Mouse (Mus musculus) G1E-ER4 (cell line): ENCODE measurements around the gene Kctd17. TPM values are rescaled to one million over a fixed set of nuclear protein-coding genes. Genes with fewer than 3 reads are reported as not detected.

Source experiments
- GATA1 ChIP-seq: IDR thresholded peaks from one replicate; pipeline ENCODE4 v1.8.0; 2012; ENCODE audit warnings: low read length, inconsistent platforms
- polyA plus RNA-seq: library from polyadenylated mRNA; stranded (reverse); fragments of >175 nt; gene quantifications from 2 replicates; pipeline ENCODE4 v1.2.3, GENCODE M21; 2012

Kctd17 gene
- polyA plus RNA-seq = not detected in 2 replicates

DNA sequence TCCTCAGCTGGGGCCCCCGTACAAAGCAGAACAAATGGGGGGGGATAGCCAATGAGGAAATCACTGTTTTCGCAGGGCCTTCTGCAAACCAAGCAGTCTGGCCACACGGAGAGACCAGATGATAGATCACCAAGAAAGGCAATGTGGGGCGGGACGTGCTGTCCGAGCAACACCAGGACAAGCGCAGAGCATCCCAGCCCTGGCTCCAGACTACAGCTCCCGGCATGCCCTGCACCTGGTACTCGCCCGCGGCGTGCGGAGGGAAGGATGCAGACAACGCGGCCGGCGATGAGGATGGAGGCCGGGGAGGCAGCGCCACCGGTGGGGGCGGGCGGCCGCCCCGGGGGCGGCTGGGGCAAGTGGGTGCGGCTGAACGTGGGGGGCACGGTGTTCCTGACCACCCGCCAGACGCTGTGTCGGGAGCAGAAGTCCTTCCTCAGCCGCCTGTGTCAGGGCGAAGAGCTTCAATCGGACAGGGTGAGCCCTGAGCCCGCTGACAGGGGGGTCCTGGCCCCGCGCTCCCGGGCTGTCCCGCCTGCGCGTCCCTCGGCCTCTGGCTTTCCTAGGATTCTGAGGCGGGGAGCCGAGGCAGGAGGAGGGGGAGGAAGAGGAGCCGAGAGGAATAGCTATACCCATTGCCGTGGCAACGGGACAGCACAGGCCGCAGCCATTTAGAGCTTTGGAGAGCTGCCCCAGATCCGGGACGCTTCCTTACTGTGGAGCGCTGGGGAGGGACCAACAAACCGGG is at the start of gene Kctd17:
TSS of gene Kctd17 (plus strand) at position 174 of the 748 bp plus-strand sequence.
- TF ChIP-seq GATA1 = no peak

GRCm38 (mm10) chr15:78380208-78380607 is 48.2 kb upstream of the Kctd17 start:
- no peak for TF ChIP-seq GATA1

DNA sequence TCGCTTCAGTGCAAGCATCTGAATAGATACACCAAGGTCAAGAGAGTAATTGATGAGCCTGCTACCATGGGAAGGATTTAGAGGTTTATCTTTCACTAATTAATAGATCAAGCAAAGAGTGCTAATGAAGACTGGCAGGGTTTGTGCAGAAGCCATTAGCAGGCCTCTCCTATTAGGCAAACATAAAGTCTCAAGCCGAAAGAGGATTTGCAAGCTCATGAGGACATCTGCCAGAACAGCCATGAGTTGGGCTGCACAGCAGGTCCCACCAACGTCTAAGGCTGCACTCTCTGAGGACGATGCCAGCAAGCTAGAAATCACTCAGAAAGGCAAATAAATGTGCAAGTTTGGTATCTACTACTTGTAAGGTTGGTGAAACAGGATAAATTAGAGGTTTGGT is 47.6 kb upstream of the Kctd17 start:
- no peak for TF ChIP-seq GATA1

GRCm38 (mm10) chr15:78382115-78382514 is 46.2 kb upstream of the Kctd17 start:
- TF ChIP-seq GATA1 = no peak

DNA sequence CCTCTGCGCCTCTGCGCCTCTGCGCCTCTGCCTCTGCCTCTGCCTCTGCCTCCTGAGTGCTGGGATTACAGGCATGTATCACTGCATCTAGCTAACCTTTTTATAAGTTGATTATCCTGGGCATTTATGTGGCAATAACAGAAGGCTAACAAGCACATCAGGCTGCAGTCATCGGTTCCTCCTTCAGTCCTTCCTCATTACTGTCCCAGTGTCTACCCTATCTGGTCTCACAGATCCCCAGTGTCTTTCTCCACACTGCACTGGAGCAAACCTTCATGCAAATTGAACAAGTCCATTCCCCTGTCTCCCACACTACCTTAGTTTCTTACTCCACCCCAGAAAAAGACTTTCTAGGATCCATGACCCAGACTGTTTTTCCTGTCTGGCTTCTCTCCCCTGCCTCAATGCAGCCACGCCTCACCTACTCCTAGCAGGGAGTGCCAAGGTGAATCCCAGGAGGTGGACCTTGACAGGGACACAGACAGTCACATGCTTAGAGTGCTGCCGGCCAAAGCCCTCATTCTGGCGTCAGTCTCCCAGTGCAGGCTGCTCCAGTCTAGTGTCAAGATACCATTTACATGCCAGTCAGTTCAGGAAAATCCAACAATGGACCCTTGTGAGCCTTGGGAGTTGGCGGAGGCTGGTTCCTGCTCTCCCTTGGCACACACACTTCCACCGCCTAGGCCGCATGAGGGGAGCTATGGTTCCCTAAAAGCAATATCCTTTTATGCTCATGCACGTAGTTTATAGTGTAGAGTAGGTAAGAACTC is 44.7 kb upstream of the Kctd17 start:
- no peak for TF ChIP-seq GATA1

DNA sequence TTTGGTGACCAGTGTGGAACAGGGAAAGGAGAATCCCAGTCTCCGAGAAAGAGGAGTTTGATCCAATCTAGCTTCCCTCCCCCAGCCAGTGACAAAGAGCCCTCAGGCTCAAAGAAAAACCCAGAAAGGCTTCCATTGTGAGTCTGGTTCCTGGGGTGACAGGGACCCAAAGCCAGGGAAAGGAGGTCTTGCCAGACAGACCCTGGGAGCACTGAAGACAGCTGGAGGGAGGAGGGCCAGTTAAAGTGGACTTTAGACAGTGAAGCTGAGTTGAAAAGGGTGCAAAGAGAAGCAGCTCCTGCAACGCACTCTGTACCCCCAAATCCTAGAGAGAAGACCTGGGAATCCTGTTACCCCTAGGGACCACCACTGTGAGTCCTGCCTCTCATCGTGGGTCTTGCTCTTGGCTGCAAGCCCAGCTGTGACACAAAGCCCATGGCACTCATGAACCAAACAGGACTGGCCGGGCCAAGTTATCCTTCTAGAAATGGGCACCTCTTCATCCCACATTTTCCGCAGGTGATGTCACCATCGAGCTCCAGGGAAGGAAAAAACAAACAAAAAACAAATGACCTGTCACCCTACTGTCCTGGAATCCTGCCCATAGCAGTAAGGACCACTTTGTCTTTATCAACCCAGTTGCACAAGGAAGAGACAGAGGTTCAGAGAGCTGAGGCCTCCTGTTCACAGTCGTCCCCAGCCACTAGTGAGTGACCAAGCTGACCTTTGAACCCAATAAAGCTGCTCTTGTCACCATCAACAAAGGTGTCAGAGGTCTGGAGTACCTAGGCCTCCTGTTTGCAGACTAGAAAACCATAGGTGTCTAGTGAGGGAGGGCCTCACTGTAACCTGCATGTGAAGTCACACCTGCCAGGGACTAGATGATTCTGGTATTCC is 43.9 kb upstream of the Kctd17 start:
- no peak for TF ChIP-seq GATA1

GRCm38 (mm10) chr15:78385564-78385963 is 42.8 kb upstream of the Kctd17 start:
- no peak for TF ChIP-seq GATA1

DNA sequence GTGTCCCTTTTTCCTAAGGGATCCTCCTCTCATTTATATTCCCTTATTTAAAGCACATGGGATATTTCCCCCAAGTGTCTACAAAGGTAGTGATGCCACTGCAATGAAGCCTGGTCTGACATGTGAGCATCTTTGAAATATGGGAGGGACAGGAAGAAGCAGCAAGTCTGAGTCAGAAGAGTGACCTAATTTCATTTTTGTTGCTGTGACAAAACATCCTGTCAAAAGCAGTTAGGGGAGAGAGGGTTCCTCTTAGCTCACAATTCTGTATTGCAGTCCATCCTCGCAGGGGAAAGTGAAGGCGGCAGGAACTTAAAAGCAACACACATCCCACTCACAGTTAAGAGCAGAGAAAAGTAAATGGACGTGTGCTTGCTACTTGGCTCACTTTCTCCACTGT is 37.5 kb upstream of the Kctd17 start:
- no peak for TF ChIP-seq GATA1

DNA sequence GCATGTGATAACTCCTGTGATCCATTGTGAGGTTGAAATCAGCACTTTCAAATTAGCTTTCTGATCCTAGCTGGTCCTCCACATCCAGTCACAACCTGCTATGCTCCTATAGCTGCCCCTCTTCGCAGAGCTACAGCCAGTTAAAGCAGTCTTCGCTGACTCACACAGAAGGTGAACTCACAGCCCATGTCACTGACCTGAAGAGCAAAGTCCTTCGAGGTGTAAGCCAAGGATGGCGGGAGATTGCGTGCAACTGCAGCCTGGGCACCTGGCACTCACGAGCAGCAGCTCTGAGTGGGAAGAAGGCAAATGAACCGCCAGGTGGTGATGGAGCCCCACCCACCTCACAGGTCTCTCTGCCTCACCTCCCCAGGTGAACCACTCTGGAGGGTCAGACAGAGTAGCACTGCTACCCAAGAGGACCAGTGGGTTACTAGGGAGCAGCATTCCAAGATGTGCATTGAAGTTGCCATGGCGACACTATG is 32.8 kb upstream of the Kctd17 start, which contains the start of gene Tex33:
TSS of gene Tex33 (minus strand) at position 435 of the 485 bp plus-strand sequence.
- no peak for TF ChIP-seq GATA1

GRCm38 (mm10) chr15:78401345-78401744 is 27.0 kb upstream of the Kctd17 start:
- no peak for TF ChIP-seq GATA1

GRCm38 (mm10) chr15:78401921-78402320 is 26.4 kb upstream of the Kctd17 start:
- no peak for TF ChIP-seq GATA1

- TF ChIP-seq GATA1 = no peak
These were observed 25.9 kb upstream of the Kctd17 start for GRCm38 (mm10) chr15:78402423-78402822.

- TF ChIP-seq GATA1 = no peak
These were observed 25.0 kb upstream of the Kctd17 start for GRCm38 (mm10) chr15:78403301-78403741.

GRCm38 (mm10) chr15:78403896-78404295 is 24.5 kb upstream of the Kctd17 start:
- TF ChIP-seq GATA1 = no peak

DNA sequence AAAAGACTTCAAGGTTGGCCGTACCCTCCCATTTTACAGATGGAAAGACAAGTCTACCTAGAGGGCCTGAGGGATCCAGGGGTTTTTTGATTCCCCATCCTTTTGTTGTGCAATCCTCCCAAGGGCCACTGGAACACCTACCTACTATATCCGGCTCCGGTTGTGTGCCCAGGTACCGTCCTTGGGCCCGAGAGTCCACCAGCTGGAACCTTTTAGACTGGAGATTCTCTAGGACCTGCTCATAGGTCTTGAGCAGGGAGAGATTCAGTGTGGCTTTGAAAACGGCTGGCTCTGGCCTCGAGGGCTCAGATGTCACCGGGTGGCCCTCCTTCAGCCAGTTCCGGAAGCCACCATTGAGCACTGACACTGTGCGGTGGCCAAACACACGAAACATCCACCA is 23.3 kb upstream of the Kctd17 start:
- no peak for TF ChIP-seq GATA1
